Mouse (Mus musculus) forebrain, postnatal 0 days (tissue): ENCODE data around the gene Gm17428. TPM values are rescaled to one million over a fixed set of nuclear protein-coding genes. Genes with fewer than 3 reads are reported as not detected.
"Not testable (repeated sequence)": the region's sequence is repeated elsewhere in the genome, so short reads cannot be mapped to it uniquely, and the experiment has no call there.

ENCODE experiments used
- ATAC-seq: fragments of 200-750 bp; cut with Nextera tagmentation; 2 replicates; pipeline ENCODE4 v1.8.0; 2017; ENCODE audit warnings: mild to moderate bottlenecking, moderate library complexity
- DNase-seq: peaks from one replicate; pipeline ENCODE4 v3.0.0-alpha.2; 2015
- H3K27ac ChIP-seq: fragments of 300-500 bp; sonication (generic); 2 replicates; pipeline ENCODE4 v1.5.1; 2014; ENCODE audit warnings: low read depth, mild to moderate bottlenecking, antibody characterized with exemption, low read length, moderate library complexity, mixed read lengths
- H3K27me3 ChIP-seq: fragments of 300-500 bp; sonication (generic); 2 replicates; pipeline ENCODE4 v1.6.1; 2014; ENCODE audit warnings: mild to moderate bottlenecking, low read length, mixed read lengths; ENCODE audit not compliant: insufficient read depth
- H3K36me3 ChIP-seq: fragments of 300-500 bp; sonication (generic); 2 replicates; pipeline ENCODE4 v1.6.1; 2014; ENCODE audit warnings: mild to moderate bottlenecking, moderate library complexity; ENCODE audit not compliant: insufficient read depth
- H3K4me1 ChIP-seq: fragments of 300-500 bp; sonication (generic); 2 replicates; pipeline ENCODE4 v1.6.1; 2014; ENCODE audit warnings: antibody characterized with exemption; ENCODE audit not compliant: insufficient read depth
- H3K4me2 ChIP-seq: fragments of 300-500 bp; sonication (generic); 2 replicates; pipeline ENCODE4 v1.6.1; 2014; ENCODE audit warnings: low read depth, mild to moderate bottlenecking, moderate library complexity
- H3K4me3 ChIP-seq: fragments of 300-500 bp; sonication (generic); 2 replicates; pipeline ENCODE4 v1.5.1; 2014; ENCODE audit warnings: low read depth, low read length, mixed read lengths
- H3K9ac ChIP-seq: fragments of 300-500 bp; sonication (generic); 2 replicates; pipeline ENCODE4 v1.6.1; 2014; ENCODE audit warnings: mild to moderate bottlenecking
- H3K9me3 ChIP-seq: fragments of 300-500 bp; sonication (generic); 2 replicates; pipeline ENCODE4 v1.6.1; 2016; ENCODE audit warnings: low read length
- CTCF ChIP-seq: sonication (generic); IDR thresholded peaks from 2 replicates; pipeline ENCODE4 v1.5.1; 2016; ENCODE audit warnings: antibody characterized with exemption, control low read depth, low read depth
- WGBS: fragments of 180-500 bp; shearing (Covaris S2); extraction: QIAGEN DNeasy Blood & Tissue Kit; methylation state at CpG from one replicate; pipeline ENCODE4 v1.1.7; 2014; 5-methylcytosine and 5-hydroxymethylcytosine counted together
- polyA plus RNA-seq: library from polyadenylated mRNA; unstranded; fragments of >200 nt; fragmentation: Nextera tagmentation; extraction: Ambion mirVana; gene quantifications from 2 replicates; pipeline ENCODE4 v1.2.1, GENCODE M21; 2015
- total RNA-seq: library from RNA; depleted of rRNA; stranded (reverse); fragments of >200 nt; gene quantifications from 2 replicates; pipeline ENCODE4 v1.2.3, GENCODE M21; 2014

The Gm17428 gene
- total and polyA plus RNA-seq, 2 experiments from 2014 or later, result not detected

GRCm38 (mm10) chr14:54967874-54968273 is 8.9 kb upstream of the Gm17428 start:
- WGBS, result 96% methylated on average over 3 of the region's 3 CpGs
- no peak for TF ChIP-seq CTCF
- no peaks in the 10 kb centered on the region for H3K36me3 ChIP-seq

GRCm38 (mm10) chr14:54968344-54968743 is 8.4 kb upstream of the Gm17428 start:
- no peaks in the 10 kb centered on the region for H3K9me3 ChIP-seq
- no peaks in the 10 kb centered on the region for H3K27me3 ChIP-seq
- TF ChIP-seq CTCF, result no peak
- H3K36me3 ChIP-seq, result no peaks in the 10 kb centered on the region
- H3K9ac ChIP-seq, result no peak overlapping the region
- H3K27ac ChIP-seq, result no peak overlapping the region
- no peak overlapping the region for H3K4me3 ChIP-seq
- DNase-seq (no peak), ATAC-seq (no peak)
- H3K4me2 ChIP-seq, result no peak overlapping the region
- no peaks in the 10 kb centered on the region for H3K4me1 ChIP-seq

More at GRCm38 (mm10) chr14:54967874-54968273, 8.9 kb upstream of the Gm17428 start:
- DNase-seq (no peak), ATAC-seq (no peak)
- Histone ChIP-seq H3K4me3 (no peak overlapping the region), H3K9me3 (no peaks in the 10 kb centered on the region), H3K9ac (no peak overlapping the region), H3K4me2 (no peak overlapping the region), H3K27ac (no peak overlapping the region), H3K4me1 (no peaks in the 10 kb centered on the region), H3K27me3 (no peaks in the 10 kb centered on the region)

GRCm38 (mm10) chr14:54972786-54973185 is 3.9 kb upstream of the Gm17428 start:
- not testable (repeated sequence) for H3K4me1 ChIP-seq, DNase-seq, H3K4me2 ChIP-seq, ATAC-seq, H3K9ac ChIP-seq, H3K9me3 ChIP-seq, H3K4me3 ChIP-seq, H3K36me3 ChIP-seq, H3K27me3 ChIP-seq
- H3K27ac ChIP-seq, result peak overlapping the region; percentile 85; the same call in 1 of the 2 replicates
- 94% methylated on average over 7 of the region's 11 CpGs for WGBS

GRCm38 (mm10) chr14:54974068-54974791 is 2.5 kb upstream of the Gm17428 start:
- peak; percentile 94 for ATAC-seq
- WGBS, result 68% methylated on average over 6 of the region's 6 CpGs
- DNase-seq, result peak; percentile 82

GRCm38 (mm10) chr14:54978664-54979063 is 1.9 kb downstream of the Gm17428 start:
- Histone ChIP-seq H3K4me2 (no peak overlapping the region), H3K27me3 (no peaks in the 10 kb centered on the region), H3K4me1 (no peaks in the 10 kb centered on the region; the same call in 1 of the 2 replicates), H3K9ac (no peak overlapping the region), H3K4me3 (no peak overlapping the region), H3K36me3 (no peaks in the 10 kb centered on the region), H3K27ac (no peak overlapping the region), H3K9me3 (no peaks in the 10 kb centered on the region)
- ATAC-seq (no peak), DNase-seq (no peak)
- 88% methylated on average over 8 of the region's 8 CpGs for whole genome bisulfite sequencing
- no peak for TF ChIP-seq CTCF

More at GRCm38 (mm10) chr14:54974068-54974791, 2.5 kb upstream of the Gm17428 start:
- Histone ChIP-seq H3K4me2 (no peak overlapping the region), H3K4me3 (no peak overlapping the region), H3K4me1 (no peaks in the 10 kb centered on the region; the same call in 1 of the 2 replicates), H3K9ac (no peak overlapping the region), H3K27ac (peak overlapping the region; percentile 85), H3K36me3 (no peaks in the 10 kb centered on the region), H3K27me3 (no peaks in the 10 kb centered on the region), H3K9me3 (no peaks in the 10 kb centered on the region)
- TF ChIP-seq CTCF, result no peak

- no peaks in the 10 kb centered on the region for H3K9me3 ChIP-seq
- H3K36me3 ChIP-seq, result no peaks in the 10 kb centered on the region
- no peak overlapping the region for H3K4me3 ChIP-seq
- ATAC-seq, result no peak
- TF ChIP-seq CTCF, result no peak
- no peak overlapping the region for H3K9ac ChIP-seq
- no peak overlapping the region for H3K27ac ChIP-seq
- H3K4me1 ChIP-seq, result no peaks in the 10 kb centered on the region
- 96% methylated on average over 7 of the region's 7 CpGs for WGBS
- no peak for DNase-seq
- no peaks in the 10 kb centered on the region for H3K27me3 ChIP-seq
- H3K4me2 ChIP-seq, result no peak overlapping the region
Measured at GRCm38 (mm10) chr14:54981934-54982333, 5.2 kb downstream of the Gm17428 start.

GRCm38 (mm10) chr14:54988350-54988874 is 11.7 kb downstream of the Gm17428 start:
- not testable (repeated sequence) for H3K36me3 ChIP-seq, H3K4me3 ChIP-seq, H3K9ac ChIP-seq, H3K9me3 ChIP-seq, H3K4me1 ChIP-seq, DNase-seq, H3K27ac ChIP-seq, ATAC-seq, H3K27me3 ChIP-seq, H3K4me2 ChIP-seq
- WGBS, result 92% methylated on average over 9 of the region's 9 CpGs
